Mouse (Mus musculus) cerebellum, adult 8-10 months (tissue): ENCODE measurements around the gene Sipa1.

Experiments
- DNase-seq: peaks from one replicate; pipeline ENCODE4 v3.0.0; 2022

Gene Sipa1

GRCm38 (mm10) chr19:5685861-5686260, 22.4 kb upstream of the Sipa1 start:
- DNase-seq, result no peak

- DNase-seq, result no peak
Measured at GRCm38 (mm10) chr19:5685431-5685830, 21.9 kb upstream of the Sipa1 start.

- DNase-seq, result no peak
Measured at GRCm38 (mm10) chr19:5684985-5685384, 21.5 kb upstream of the Sipa1 start.

- DNase-seq, result no peak
Measured at GRCm38 (mm10) chr19:5684236-5684635, 20.7 kb upstream of the Sipa1 start.

- DNase-seq, result no peak
Measured at GRCm38 (mm10) chr19:5680432-5680831, 16.9 kb upstream of the Sipa1 start.

- DNase-seq, result no peak
Measured at GRCm38 (mm10) chr19:5668372-5668771, 4.9 kb upstream of the Sipa1 start.

- DNase-seq, result no peak
Measured at GRCm38 (mm10) chr19:5666386-5666785, 2.9 kb upstream of the Sipa1 start.

GRCm38 (mm10) chr19:5665465-5665864, 2.0 kb upstream of the Sipa1 start:
- DNase-seq, result no peak

- no peak for DNase-seq
Measured at GRCm38 (mm10) chr19:5664669-5665257, 1.3 kb upstream of the Sipa1 start.

- no peak for DNase-seq
Measured at GRCm38 (mm10) chr19:5662310-5662709, 1.2 kb downstream of the Sipa1 start.

- no peak for DNase-seq
Measured at GRCm38 (mm10) chr19:5660942-5661751, 2.4 kb downstream of the Sipa1 start.

- no peak for DNase-seq
Measured at GRCm38 (mm10) chr19:5654720-5655298, 8.7 kb downstream of the Sipa1 start.

- DNase-seq, result no peak
Measured at GRCm38 (mm10) chr19:5653969-5654719, 9.4 kb downstream of the Sipa1 start.

GRCm38 (mm10) chr19:5652570-5652969, 10.9 kb downstream of the Sipa1 start:
- DNase-seq, result no peak

GRCm38 (mm10) chr19:5651502-5652274, 11.8 kb downstream of the Sipa1 start:
- no peak for DNase-seq

GRCm38 (mm10) chr19:5649298-5649741, 14.2 kb downstream of the Sipa1 start:
- no peak for DNase-seq

- peak; percentile 57 for DNase-seq
Measured at GRCm38 (mm10) chr19:5648401-5649297, 14.9 kb downstream of the Sipa1 start.

GRCm38 (mm10) chr19:5647791-5648190, 15.7 kb downstream of the Sipa1 start:
- no peak for DNase-seq

- DNase-seq, result no peak
Measured at GRCm38 (mm10) chr19:5646731-5647330, 16.7 kb downstream of the Sipa1 start.

- no peak for DNase-seq
Measured at GRCm38 (mm10) chr19:5645280-5645679, 18.2 kb downstream of the Sipa1 start.

GRCm38 (mm10) chr19:5641641-5642040, 21.9 kb downstream of the Sipa1 start:
- DNase-seq, result no peak
